In genomic region chr11:57800971-57801765, GRCm38 (mm10) we compare ENCODE assay signal across 7 mouse cellular contexts. TPM values are rescaled to one million over a fixed set of nuclear protein-coding genes. Genes with fewer than 3 reads are reported as not detected.
A peak's percentile ranks its signal among the peaks of the same experiment; 100 is the strongest.
DNase-seq lines count a peak whose midpoint lies in the region; ATAC-seq and TF ChIP-seq lines count a peak whose summit lies in the region.

Gene Sap30l (plus strand): TSS chr11:57801637.

- H3K4me3 ChIP-seq in intestine, postnatal 0 days (ENCODE audit: low read depth, low read length) = peak within 1 kb of the TSS; percentile 88
- peak within 1 kb of the TSS; percentile 97 for H3K4me3 ChIP-seq in midbrain, embryonic 12.5 days
- H3K4me3 ChIP-seq in small intestine, adult 2 months (ENCODE audit: low read depth, low read length) = peak within 1 kb of the TSS; percentile 93

- peak within 1 kb of the TSS; percentile 90 for H3K9ac ChIP-seq in intestine, postnatal 0 days (ENCODE audit: low read depth, low read length)
- peak within 1 kb of the TSS; percentile 93 for H3K9ac ChIP-seq in midbrain, embryonic 12.5 days (replicated peaks)

- no peaks in the 10 kb centered on the region for H3K9me3 ChIP-seq in intestine, postnatal 0 days (ENCODE audit: control insufficient read depth)
- no peaks in the 10 kb centered on the region for H3K9me3 ChIP-seq in midbrain, embryonic 12.5 days

- TF ChIP-seq CTCF in intestine, postnatal 0 days (IDR thresholded peaks at IDR 0.05; ENCODE audit: low read depth) = no peak
- TF ChIP-seq CTCF in small intestine, adult 2 months (IDR thresholded peaks at IDR 0.05; ENCODE audit: extremely low read depth, insufficient read length, insufficient replicate concordance, low read depth, low read length) = no peak

- peaks cover 4% of the 10 kb centered on the region; the same call in 1 of the 2 replicates for H3K36me3 ChIP-seq in intestine, postnatal 0 days (ENCODE audit: control insufficient read depth, insufficient read depth)
- 0 out of 2 replicates have a peak, but pooled peaks cover 3% of the 10 kb centered on the region for H3K36me3 ChIP-seq in midbrain, embryonic 12.5 days
- H3K36me3 ChIP-seq in small intestine, adult 2 months (ENCODE audit: control insufficient read depth, insufficient read depth, low read length) = peaks cover 2% of the 10 kb centered on the region

- DNase-seq in adrenal gland, adult 8-10 months = peak; percentile 95
- DNase-seq in embryo, embryonic 9.5 days (ENCODE audit: extremely low spot score) = peak; percentile 95
- no peak for DNase-seq in gonadal fat pad, adult 2 months (ENCODE audit: low read depth)
- DNase-seq in left cerebral cortex, postnatal 4 days = peak; percentile 97

- peak within 1 kb of the TSS; percentile 89 for H3K27ac ChIP-seq in intestine, postnatal 0 days (ENCODE audit: low read depth, low read length)
- H3K27ac ChIP-seq in midbrain, embryonic 12.5 days (replicated peaks) = peak within 1 kb of the TSS; percentile 80
- peak within 1 kb of the TSS; percentile 98 for H3K27ac ChIP-seq in small intestine, adult 2 months (ENCODE audit: insufficient read depth, low read depth, low read length)

- under 1% methylated on average over 65 of the region's 66 CpGs for WGBS in intestine, postnatal 0 days
- under 1% methylated on average over 66 of the region's 66 CpGs for WGBS in midbrain, embryonic 12.5 days
- under 1% methylated on average over 60 of the region's 66 CpGs for WGBS in small intestine, adult 2 months

- intact Hi-C loops in left cerebral cortex, postnatal 4 days (cut with DNase I) = no loop called here

- H3K27me3 ChIP-seq in intestine, postnatal 0 days (replicated peaks; ENCODE audit: control insufficient read depth, insufficient read depth, low read length) = no peaks in the 10 kb centered on the region
- peaks cover 3% of the 10 kb centered on the region; the same call in 1 of the 2 replicates for H3K27me3 ChIP-seq in midbrain, embryonic 12.5 days
- no peaks in the 10 kb centered on the region for H3K27me3 ChIP-seq in small intestine, adult 2 months (ENCODE audit: control insufficient read depth, insufficient read depth, low read length)

- peaks cover 8% of the 10 kb centered on the region; the same call in 1 of the 2 replicates for H3K4me1 ChIP-seq in intestine, postnatal 0 days (replicated peaks; ENCODE audit: control insufficient read depth, insufficient read depth, low read length)
- peaks cover 30% of the 10 kb centered on the region for H3K4me1 ChIP-seq in midbrain, embryonic 12.5 days
- H3K4me1 ChIP-seq in small intestine, adult 2 months (ENCODE audit: control insufficient read depth, insufficient read depth, insufficient read length, low read length) = peaks cover 6% of the 10 kb centered on the region; the same call in 1 of the 2 replicates

- peak within 1 kb of the TSS; percentile 97 for H3K4me2 ChIP-seq in intestine, postnatal 0 days (replicated peaks; ENCODE audit: low read depth)
- peak within 1 kb of the TSS; percentile 86 for H3K4me2 ChIP-seq in midbrain, embryonic 12.5 days (replicated peaks)

- TF ChIP-seq POLR2A in small intestine, adult 2 months (IDR thresholded peaks at IDR 0.05; ENCODE audit: low read depth, low read length) = peak; percentile 95

- peak; percentile 95 for ATAC-seq in intestine, postnatal 0 days
- ATAC-seq in midbrain, embryonic 12.5 days (ENCODE audit: low FRiP score, low read depth) = peak; percentile 97

RNA-seq across cellular contexts. Expression of gene Sap30l, which starts in this region (rescaled TPM):
- 10 to 100 TPM; 51.1 to 63.4 (median 59.3) TPM for total RNA-seq in adrenal gland, adult 8-10 months (2022)
- polyA plus RNA-seq in gonadal fat pad, adult 2 months (2012; rRNA removed) = 19.4 and 22.7 TPM in 2 replicates
- polyA plus RNA-seq in intestine, postnatal 0 days (2015; fragmentation: Nextera tagmentation; extraction: Ambion mirVana) = 19.3 and 21.2 TPM in 2 replicates
- 10 to 100 TPM; 32.0 to 35.3 TPM for total RNA-seq in left cerebral cortex, postnatal 4 days (2021)
- 16.7 and 20.2 TPM in 2 replicates for polyA plus RNA-seq in midbrain, embryonic 12.5 days (2016; fragmentation: Nextera tagmentation; extraction: Ambion mirVana)
- 34.1 and 107 TPM in 2 replicates for polyA plus RNA-seq in small intestine, adult 2 months (2012; rRNA removed)
